Mouse (Mus musculus) T-cell, adult 2 months (primary cell): ENCODE measurements around the gene Gnai2.
"Not testable (repeated sequence)": the region's sequence is repeated elsewhere in the genome, so short reads cannot be mapped to it uniquely, and the experiment has no call there.

Experiments used
- DNase-seq: peaks from one replicate; pipeline ENCODE4 v3.0.0; 2022; ENCODE audit warnings: low spot score

Gene Gnai2

GRCm38 (mm10) chr9:107567702-107568319, 67.4 kb downstream of the Gnai2 start, which contains the start of gene Hyal2:
Gene Hyal2, plus strand, starts transcription at chr9:107567945.
- no peak for DNase-seq

- DNase-seq, result no peak
Observed at GRCm38 (mm10) chr9:107566855-107567254, 68.3 kb downstream of the Gnai2 start.

GRCm38 (mm10) chr9:107566041-107566709, 69.0 kb downstream of the Gnai2 start:
- peak; percentile 53 for DNase-seq

GRCm38 (mm10) chr9:107565556-107565955, 69.6 kb downstream of the Gnai2 start:
- not testable (repeated sequence) for DNase-seq
